Mouse (Mus musculus): ENCODE results near the gene Dync1li2.
A peak's percentile ranks its signal among the peaks of the same experiment; 100 is the strongest.

Dync1li2 gene

GRCm38 (mm10) chr8:104414204-104414603, 28.6 kb downstream of the Dync1li2 start:
- no peak for DNase-seq (ENCODE audit: low spot score in 2 of 2)

DNA sequence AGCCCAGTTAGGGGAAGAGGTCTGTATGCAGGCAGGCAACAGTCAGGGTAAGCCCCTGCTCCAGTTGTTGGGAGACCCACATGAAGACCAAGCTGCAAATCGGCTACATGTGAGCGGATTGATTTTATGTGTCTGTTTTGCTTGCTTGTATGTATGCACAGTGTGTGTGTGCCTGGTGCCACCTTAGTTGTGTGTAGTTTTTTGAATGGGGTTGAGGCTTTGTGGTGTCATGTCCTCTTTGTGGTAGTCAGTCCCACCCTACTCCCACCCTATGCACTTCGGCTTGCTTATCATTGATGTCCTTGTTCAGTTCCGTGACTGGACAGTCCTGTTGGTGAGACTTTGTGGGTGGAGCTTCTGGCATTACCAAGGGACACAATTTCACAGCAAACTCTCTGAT, 29.1 kb downstream of the Dync1li2 start:
- no peak for DNase-seq (ENCODE audit: low spot score in 2 of 2)

- DNase-seq (ENCODE audit: low spot score in 2 of 2) = no peak
Measured at GRCm38 (mm10) chr8:104412805-104413532, 29.9 kb downstream of the Dync1li2 start.

DNA sequence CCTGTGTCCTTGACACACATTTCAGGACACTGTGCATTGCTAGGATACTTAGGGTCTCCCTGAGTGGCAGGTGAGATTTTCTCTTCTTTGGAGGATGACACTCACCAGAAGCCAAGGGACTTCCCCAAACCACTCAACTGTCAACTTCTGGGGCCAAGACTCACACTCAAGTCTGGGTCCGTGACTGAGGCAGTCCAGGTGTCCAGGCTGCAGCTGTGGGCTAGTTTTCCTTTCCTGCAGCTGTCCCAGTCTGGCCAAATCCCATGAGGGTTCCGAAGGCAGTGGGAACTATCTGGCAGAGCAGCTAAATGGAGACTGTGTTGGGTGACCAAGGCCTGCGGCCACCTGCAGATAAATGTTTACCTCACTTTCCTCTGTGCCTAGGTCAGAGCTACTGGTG, 30.9 kb downstream of the Dync1li2 start:
- DNase-seq (ENCODE audit: low spot score in 2 of 2) = no peak

DNA sequence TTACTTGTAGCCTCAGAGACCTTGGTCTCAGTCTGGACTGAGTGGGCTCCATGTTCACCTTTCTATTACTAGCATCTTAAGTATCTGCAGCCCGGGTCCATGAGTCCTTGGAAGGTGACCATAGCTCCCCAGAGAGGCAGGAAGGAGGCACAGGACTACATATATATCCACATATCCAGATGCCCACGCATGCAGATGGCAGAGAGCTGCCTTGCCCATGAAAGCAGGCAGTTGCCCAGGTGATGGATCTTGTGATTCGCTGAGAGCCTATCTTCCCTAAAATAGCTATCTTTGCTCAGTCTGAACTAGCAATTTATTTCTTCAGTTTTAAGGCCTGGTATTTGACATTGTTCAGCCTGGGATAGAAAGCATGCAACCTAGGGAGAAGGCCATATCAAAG, 31.4 kb downstream of the Dync1li2 start:
- peak; percentile 78 to 86 for DNase-seq (ENCODE audit: low spot score in 2 of 2)

DNA sequence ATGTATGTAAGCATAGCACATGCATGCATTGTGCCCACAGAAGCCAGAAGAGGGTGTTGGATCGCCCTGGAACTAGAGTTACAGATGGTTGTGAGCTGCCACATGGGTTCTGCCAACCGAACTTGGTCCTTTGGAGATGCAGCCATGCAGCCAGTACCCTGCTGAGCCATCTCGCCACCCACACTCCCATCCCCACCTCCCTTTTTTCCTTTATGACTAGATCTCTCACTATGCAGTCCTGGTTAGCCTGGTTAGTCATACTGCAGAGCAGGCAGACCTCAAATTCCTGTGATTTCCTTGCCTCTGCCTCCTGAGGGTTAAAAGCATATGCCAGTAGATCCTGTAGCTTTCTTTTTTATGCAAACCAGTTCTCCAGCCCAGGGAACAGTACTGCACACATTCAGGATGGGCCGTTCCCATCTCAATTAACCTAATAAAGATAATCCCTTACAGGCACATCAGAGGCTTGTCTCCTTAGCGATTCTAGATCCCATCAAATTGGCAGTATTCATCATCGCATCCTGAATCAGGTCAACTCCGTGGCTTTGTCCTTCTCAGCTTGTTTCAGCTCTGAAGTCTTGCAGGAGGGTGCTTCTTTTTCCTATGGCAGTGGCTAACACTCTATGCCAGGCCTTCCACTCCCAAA, 32.1 kb downstream of the Dync1li2 start:
- peak; percentile 54 to 58 for DNase-seq (ENCODE audit: low spot score in 2 of 2)

DNA sequence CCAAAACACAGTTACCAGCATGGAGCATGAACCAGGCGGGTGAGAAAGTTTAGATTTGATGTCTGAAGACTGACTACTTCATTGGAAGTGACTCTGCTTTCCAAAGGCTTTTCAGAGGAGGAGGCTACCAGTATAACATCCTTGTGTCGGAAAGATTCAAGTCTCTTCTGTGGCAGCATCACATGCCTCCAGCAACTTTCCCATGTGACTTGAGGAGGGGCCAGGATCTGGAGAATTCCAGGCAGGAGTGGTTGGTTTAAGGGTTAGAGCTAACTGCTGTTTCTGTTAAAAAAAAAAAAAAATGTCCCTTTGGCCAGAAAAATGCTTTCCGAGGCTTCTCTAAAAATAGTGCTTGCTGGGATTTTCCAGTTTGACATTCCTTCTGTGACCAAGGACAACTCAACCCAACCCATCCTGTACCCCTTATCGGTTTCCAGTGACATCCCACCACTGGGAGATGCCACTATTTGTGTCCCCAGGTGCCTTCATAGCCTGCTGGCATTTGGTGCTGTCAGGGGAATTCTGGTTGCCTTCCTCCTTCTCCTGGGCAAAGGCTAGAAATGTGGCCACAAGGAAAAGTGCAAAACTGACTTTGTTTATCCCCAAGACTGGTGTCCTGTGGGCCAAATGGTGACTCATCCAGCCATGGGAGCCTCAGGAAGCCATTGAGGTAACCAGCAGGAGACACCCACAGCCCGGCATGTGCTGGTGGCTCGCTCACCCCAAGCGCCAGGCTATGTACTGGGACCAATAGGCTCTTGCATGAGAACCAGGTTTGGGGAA, 34.3 kb downstream of the Dync1li2 start:
- DNase-seq (ENCODE audit: low spot score in 2 of 2) = no peak

DNA sequence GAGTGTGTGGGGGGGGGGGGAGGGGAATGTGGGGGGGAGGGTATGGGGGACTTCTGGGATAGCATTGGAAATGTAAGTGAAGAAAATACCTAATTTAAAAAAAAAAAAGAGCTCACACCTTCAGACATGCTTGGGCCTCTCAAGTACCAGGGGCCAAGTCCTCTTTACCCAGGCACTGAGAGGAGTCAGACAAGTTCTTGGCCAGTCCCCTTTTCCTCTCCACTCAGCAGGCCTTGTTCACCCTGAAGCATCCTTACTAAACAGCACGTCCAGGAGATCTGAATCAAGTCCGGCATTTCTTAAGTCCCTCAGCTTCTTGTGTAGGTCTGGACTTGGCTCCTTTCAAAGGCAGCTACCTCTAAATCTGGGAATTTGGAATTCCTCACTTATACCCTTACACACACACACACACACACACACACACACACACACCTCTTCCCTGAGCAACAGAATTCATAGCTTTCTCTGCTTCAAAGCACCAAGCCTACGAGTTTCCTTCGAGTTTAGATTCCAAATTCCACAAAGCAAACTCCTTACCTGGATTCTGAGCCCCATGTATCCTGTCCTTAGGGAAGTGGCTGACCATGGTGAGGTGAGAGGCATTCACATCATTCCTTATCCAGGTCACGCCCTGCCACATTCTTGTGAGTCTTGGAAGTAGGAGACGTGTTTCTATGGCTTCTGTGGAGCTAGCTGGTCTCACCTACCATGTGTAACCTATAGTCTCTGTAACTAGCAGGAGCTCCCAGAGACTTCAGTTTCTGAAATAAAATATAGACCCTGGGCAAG, 36.3 kb downstream of the Dync1li2 start:
- no peak for DNase-seq (ENCODE audit: low spot score in 2 of 2)

GRCm38 (mm10) chr8:104405430-104406187, 37.2 kb downstream of the Dync1li2 start:
- DNase-seq (ENCODE audit: low spot score in 2 of 2) = no peak

DNA sequence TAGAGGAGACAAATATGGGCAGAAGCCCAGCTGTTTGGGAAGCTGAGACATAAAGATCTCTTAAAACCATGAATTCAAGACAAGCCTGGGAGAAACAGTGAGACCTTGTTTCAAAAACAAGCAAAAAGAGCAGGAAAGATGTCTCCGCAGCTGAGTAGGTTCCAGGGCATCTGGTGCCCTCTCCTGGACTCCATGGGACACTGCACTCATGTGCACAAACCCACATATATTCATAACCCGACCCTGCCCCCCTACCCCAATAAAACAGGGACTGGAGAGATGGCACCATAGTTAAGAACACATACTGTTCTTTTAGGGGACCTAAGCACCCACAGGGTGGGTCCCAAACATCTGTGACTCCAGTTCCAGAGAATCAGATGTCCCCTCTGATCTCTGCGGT, 39.3 kb downstream of the Dync1li2 start:
- DNase-seq (ENCODE audit: low spot score in 2 of 2) = no peak

GRCm38 (mm10) chr8:104395703-104396357, 47.0 kb downstream of the Dync1li2 start, which contains the start of gene Cmtm4:
Gene Cmtm4, minus strand, starts transcription at chr8:104395807.
- DNase-seq (ENCODE audit: low spot score in 2 of 2) = no peak

GRCm38 (mm10) chr8:104394801-104395702, 47.8 kb downstream of the Dync1li2 start:
- peak; percentile 58 to 62 for DNase-seq (ENCODE audit: low spot score in 2 of 2)

DNA sequence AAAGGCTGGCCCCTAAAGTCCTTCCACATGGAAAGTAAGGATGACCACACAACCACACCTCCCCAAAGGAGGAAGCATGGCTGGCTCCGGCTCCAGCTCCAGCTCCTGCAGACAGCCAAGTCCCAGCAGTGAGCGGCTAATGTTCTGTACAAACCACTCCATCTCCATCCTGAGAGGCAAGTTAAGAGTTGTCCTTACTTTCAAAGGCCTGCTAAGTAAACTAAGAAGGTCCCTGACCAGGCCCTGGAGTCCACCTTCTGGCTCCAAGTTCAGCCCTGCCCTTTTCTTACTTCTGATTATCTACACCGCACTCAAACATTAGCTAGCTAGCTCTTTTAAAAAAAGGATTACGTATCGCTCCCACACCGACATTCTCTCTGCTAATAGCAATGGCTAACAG, 49.1 kb downstream of the Dync1li2 start:
- no peak for DNase-seq (ENCODE audit: low spot score in 2 of 2)

GRCm38 (mm10) chr8:104393139-104393538, 49.7 kb downstream of the Dync1li2 start:
- DNase-seq (ENCODE audit: low spot score in 2 of 2) = no peak

DNA sequence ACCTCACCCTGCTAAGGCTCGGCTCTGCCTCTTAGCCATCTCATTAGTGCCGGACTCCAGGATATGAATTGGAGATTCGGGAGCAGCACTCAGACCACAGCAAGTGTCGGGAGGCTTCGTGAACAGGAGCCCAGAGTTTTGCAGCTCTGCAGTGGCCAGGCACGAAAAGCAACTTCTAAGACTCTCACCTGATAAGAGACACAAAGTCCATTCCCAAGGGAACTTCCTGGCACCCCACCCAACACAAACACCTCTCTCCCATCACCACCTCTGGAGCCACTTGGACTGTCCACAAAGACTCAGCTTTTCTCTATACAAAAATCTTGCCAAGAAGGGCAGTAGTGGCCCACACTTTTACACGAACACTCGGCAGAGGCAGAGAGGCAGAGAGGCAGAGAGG, 52.6 kb downstream of the Dync1li2 start:
- no peak for DNase-seq (ENCODE audit: low spot score in 2 of 2)

GRCm38 (mm10) chr8:104387980-104388379, 54.9 kb downstream of the Dync1li2 start:
- DNase-seq (ENCODE audit: low spot score in 2 of 2) = no peak

GRCm38 (mm10) chr8:104387501-104387900, 55.3 kb downstream of the Dync1li2 start:
- DNase-seq (ENCODE audit: low spot score in 2 of 2) = no peak

GRCm38 (mm10) chr8:104386693-104387092, 56.2 kb downstream of the Dync1li2 start:
- DNase-seq (ENCODE audit: low spot score in 2 of 2) = no peak

GRCm38 (mm10) chr8:104383977-104384376, 58.9 kb downstream of the Dync1li2 start:
- no peak for DNase-seq (ENCODE audit: low spot score in 2 of 2)

Data from right cerebral cortex, adult 2 months (tissue).